Mouse (Mus musculus) forebrain, embryonic 11.5 days (tissue): ENCODE measurements at regions not wholly inside any gene's neighbourhood (a gene's known extent, or its start where the extent isn't known, plus 50 kb on each side); places are given as distances from the start of the nearest gene placed in this dataset.

Source experiments
- ATAC-seq: fragments of 200-750 bp; cut with Nextera tagmentation; replicated peaks from 2 replicates; pipeline ENCODE4 v1.8.0; 2017; ENCODE audit warnings: moderate TSS enrichment; ENCODE audit not compliant: low FRiP score
- DNase-seq: peaks from one replicate; pipeline ENCODE4 v3.0.0-alpha.2; 2017; ENCODE audit warnings: low spot score
- H3K27ac ChIP-seq: fragments of 300-500 bp; sonication (generic); 2 replicates; pipeline ENCODE4 v1.5.1; 2014; ENCODE audit warnings: low read depth, low read length
- H3K27me3 ChIP-seq: fragments of 300-500 bp; sonication (generic); 2 replicates; pipeline ENCODE4 v1.6.1; 2014; ENCODE audit warnings: mild to moderate bottlenecking, low read length, mixed read lengths; ENCODE audit not compliant: control insufficient read depth, insufficient read depth
- H3K36me3 ChIP-seq: fragments of 300-500 bp; sonication (generic); 2 replicates; pipeline ENCODE4 v1.6.1; 2014; ENCODE audit warnings: mild to moderate bottlenecking, low read length, moderate library complexity, mixed read lengths; ENCODE audit not compliant: control insufficient read depth, insufficient read depth
- H3K4me1 ChIP-seq: fragments of 300-500 bp; sonication (generic); replicated peaks from 2 replicates; pipeline ENCODE4 v1.6.1; 2014; ENCODE audit warnings: low read length, mixed read lengths; ENCODE audit not compliant: control insufficient read depth, insufficient read depth
- H3K4me2 ChIP-seq: fragments of 300-500 bp; sonication (generic); 2 replicates; pipeline ENCODE4 v1.6.1; 2014; ENCODE audit warnings: low read depth, mild to moderate bottlenecking, low read length, moderate library complexity, mixed read lengths; ENCODE audit not compliant: severe bottlenecking
- H3K4me3 ChIP-seq: fragments of 300-500 bp; sonication (generic); 2 replicates; pipeline ENCODE4 v1.5.1; 2014; ENCODE audit warnings: low read depth, low read length
- H3K9ac ChIP-seq: fragments of 300-500 bp; sonication (generic); 2 replicates; pipeline ENCODE4 v1.6.1; 2014; ENCODE audit warnings: low read length
- H3K9me3 ChIP-seq: fragments of 300-500 bp; sonication (generic); 2 replicates; pipeline ENCODE4 v1.6.1; 2016; ENCODE audit warnings: low read length, mixed read lengths; ENCODE audit not compliant: control insufficient read depth
- WGBS: fragments of 180-500 bp; shearing (Covaris S2); extraction: QIAGEN DNeasy Blood & Tissue Kit; methylation state at CpG from one replicate; pipeline ENCODE4 v1.1.7; 2014; 5-methylcytosine and 5-hydroxymethylcytosine counted together

DNA sequence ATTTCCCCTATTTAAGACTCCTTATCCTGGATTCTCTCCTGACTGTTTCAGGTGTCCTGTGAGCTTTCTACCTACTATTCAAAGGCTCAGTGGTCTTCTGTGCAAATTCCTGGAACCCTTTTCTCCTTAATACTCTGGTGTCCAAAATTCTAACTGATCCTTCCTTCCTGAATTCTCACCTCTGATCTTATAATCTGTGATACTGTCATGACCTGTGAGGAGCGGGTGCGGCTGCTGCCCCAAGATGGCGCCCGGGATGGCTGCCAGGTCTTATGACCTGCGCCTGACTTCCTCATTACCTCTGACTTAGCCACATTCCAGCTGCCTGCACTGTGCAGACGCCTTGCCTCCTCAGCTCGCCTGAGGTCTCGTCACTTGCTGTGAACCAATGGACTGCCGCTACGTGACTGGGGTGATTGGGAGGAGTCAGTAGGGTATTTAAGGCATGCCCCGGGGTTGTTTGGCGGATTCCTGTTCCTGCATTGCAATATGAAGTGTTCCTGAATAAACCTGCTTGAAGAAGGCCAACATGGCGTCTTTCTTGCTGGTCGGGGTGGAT lies 131.2 kb downstream of the Ptbp2 start:
- Histone ChIP-seq H3K4me2 (no peak overlapping the region), H3K36me3 (no peaks in the 10 kb centered on the region), H3K4me1 (no peaks in the 10 kb centered on the region), H3K27me3 (no peaks in the 10 kb centered on the region), H3K9me3 (no peaks in the 10 kb centered on the region), H3K27ac (no peak overlapping the region), H3K4me3 (no peak overlapping the region), H3K9ac (no peak overlapping the region)
- ATAC-seq (no peak), DNase-seq (no peak)
- WGBS = 92% methylated on average over 14 of the region's 14 CpGs

DNA sequence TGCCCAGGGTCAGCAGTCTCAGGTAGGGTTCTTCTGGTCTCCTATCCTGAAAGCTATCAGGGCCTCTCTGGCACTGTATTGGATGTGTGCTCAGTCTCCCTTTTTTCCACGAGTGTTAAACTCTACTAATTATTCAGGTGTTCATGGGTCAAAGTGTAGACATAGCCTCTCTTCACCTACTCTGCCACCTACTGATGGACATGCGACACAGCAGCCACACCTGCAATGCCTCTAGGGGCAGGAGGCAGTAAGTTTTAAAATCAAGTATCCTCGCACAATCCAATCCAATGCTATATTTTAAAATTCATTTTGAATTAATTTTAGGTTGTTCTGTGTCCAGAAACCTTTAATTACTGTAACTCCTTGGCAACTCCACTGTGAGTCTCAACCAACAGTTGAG lies 145.6 kb downstream of the Ptbp2 start:
- Histone ChIP-seq H3K27me3 (no peaks in the 10 kb centered on the region), H3K9ac (no peak overlapping the region), H3K27ac (no peak overlapping the region), H3K36me3 (no peaks in the 10 kb centered on the region), H3K4me1 (no peaks in the 10 kb centered on the region), H3K9me3 (no peaks in the 10 kb centered on the region), H3K4me3 (no peak overlapping the region), H3K4me2 (no peak overlapping the region)
- WGBS = 56% methylated on average over 3 of the region's 3 CpGs
- DNase-seq (no peak), ATAC-seq (no peak)

- no peaks in the 10 kb centered on the region for H3K36me3 ChIP-seq
- H3K4me3 ChIP-seq = no peak overlapping the region
- DNase-seq = no peak
- no peak overlapping the region for H3K9ac ChIP-seq
- H3K4me1 ChIP-seq = no peaks in the 10 kb centered on the region
- H3K4me2 ChIP-seq = no peak overlapping the region
- ATAC-seq = no peak
- H3K27ac ChIP-seq = no peak overlapping the region
- H3K9me3 ChIP-seq = no peaks in the 10 kb centered on the region
- no peaks in the 10 kb centered on the region for H3K27me3 ChIP-seq
- WGBS = 51% methylated on average over 3 of the region's 3 CpGs
Measured at GRCm38 (mm10) chr3:119635641-119636040, 148.6 kb downstream of the Ptbp2 start.

- Histone ChIP-seq H3K27ac (no peak overlapping the region), H3K4me3 (no peak overlapping the region), H3K36me3 (no peaks in the 10 kb centered on the region), H3K4me1 (no peaks in the 10 kb centered on the region), H3K27me3 (no peaks in the 10 kb centered on the region), H3K9me3 (no peaks in the 10 kb centered on the region), H3K9ac (no peak overlapping the region), H3K4me2 (no peak overlapping the region)
- DNase-seq (no peak), ATAC-seq (no peak)
- 94% methylated on average over 2 of the region's 2 CpGs for WGBS
Measured at GRCm38 (mm10) chr3:119633516-119633915, 150.8 kb downstream of the Ptbp2 start.

- Histone ChIP-seq H3K27ac (no peak overlapping the region), H3K27me3 (no peaks in the 10 kb centered on the region), H3K36me3 (no peaks in the 10 kb centered on the region), H3K9ac (no peak overlapping the region), H3K4me1 (no peaks in the 10 kb centered on the region), H3K9me3 (no peaks in the 10 kb centered on the region), H3K4me2 (no peak overlapping the region), H3K4me3 (no peak overlapping the region)
- DNase-seq (no peak), ATAC-seq (no peak)
- WGBS = 77% methylated on average over 1 of the region's 1 CpGs
Measured at GRCm38 (mm10) chr3:119606116-119606515, 178.2 kb downstream of the Ptbp2 start.

GRCm38 (mm10) chr3:119588872-119589416 lies 195.3 kb downstream of the Ptbp2 start:
- Histone ChIP-seq H3K27ac (no peak overlapping the region), H3K27me3 (no peaks in the 10 kb centered on the region), H3K9me3 (no peaks in the 10 kb centered on the region), H3K9ac (no peak overlapping the region), H3K4me3 (no peak overlapping the region), H3K4me1 (no peaks in the 10 kb centered on the region), H3K4me2 (no peak overlapping the region), H3K36me3 (no peaks in the 10 kb centered on the region)
- DNase-seq = no peak
- 59% methylated on average over 4 of the region's 4 CpGs for WGBS
- 0 out of 2 replicates have a peak, but pooled peaks have one; percentile 60 for ATAC-seq

DNA sequence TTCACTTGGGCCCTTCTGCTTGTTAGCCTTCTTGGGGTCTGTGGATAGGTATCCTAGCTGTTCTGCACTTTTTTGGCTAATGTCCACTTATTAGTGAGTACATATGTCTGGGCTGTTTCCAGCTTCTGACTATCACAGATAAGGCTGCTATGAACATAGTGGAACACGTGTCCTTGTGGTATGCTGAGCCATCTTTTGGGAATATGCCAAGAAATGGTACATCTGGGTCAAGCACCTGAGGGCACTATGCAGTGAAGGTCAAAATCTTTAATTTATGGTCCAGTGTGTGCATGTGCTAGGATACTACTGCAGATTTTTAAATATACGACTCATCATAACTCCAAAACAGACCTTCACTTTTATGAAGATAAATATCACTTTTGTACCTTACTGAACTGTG lies 196.3 kb downstream of the Ptbp2 start:
- H3K4me1 ChIP-seq = no peaks in the 10 kb centered on the region
- H3K4me3 ChIP-seq = no peak overlapping the region
- no peaks in the 10 kb centered on the region for H3K36me3 ChIP-seq
- ATAC-seq = no peak
- no peak overlapping the region for H3K9ac ChIP-seq
- whole genome bisulfite sequencing = 83% methylated on average over 2 of the region's 2 CpGs
- H3K9me3 ChIP-seq = no peaks in the 10 kb centered on the region
- no peak for DNase-seq
- no peaks in the 10 kb centered on the region for H3K27me3 ChIP-seq
- H3K4me2 ChIP-seq = no peak overlapping the region
- H3K27ac ChIP-seq = no peak overlapping the region

GRCm38 (mm10) chr3:119575516-119575915 lies 208.8 kb downstream of the Ptbp2 start:
- WGBS = 85% methylated on average over 3 of the region's 3 CpGs

DNA sequence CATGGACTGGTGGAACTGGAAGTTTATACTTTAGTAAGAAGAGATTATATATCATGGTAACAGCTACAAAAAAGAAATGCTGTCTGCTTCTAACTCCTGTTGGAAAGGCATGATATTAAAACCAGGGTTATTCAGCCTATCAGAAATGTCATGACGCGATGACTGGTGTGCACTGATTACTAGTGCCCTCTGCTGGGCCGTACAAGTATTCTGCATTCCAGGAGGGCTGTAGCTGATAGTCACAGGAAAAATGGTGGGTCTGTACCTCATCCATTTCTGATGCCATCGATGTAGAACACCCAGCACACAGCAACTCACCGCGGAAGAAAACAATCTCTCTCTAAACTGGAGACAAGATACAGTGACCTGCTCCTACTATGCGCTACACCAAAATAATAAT lies 246.4 kb downstream of the Ptbp2 start:
- Histone ChIP-seq H3K27me3 (no peaks in the 10 kb centered on the region), H3K9ac (no peak overlapping the region), H3K4me3 (no peak overlapping the region), H3K4me2 (no peak overlapping the region), H3K27ac (no peak overlapping the region), H3K4me1 (no peaks in the 10 kb centered on the region), H3K9me3 (no peaks in the 10 kb centered on the region), H3K36me3 (no peaks in the 10 kb centered on the region)
- ATAC-seq = no peak
- 75% methylated on average over 7 of the region's 7 CpGs for WGBS
- DNase-seq = no peak

More at GRCm38 (mm10) chr3:119575516-119575915, 208.8 kb downstream of the Ptbp2 start:
- no peak overlapping the region for H3K4me2 ChIP-seq
- H3K9me3 ChIP-seq = no peaks in the 10 kb centered on the region
- no peak overlapping the region for H3K9ac ChIP-seq
- no peak overlapping the region for H3K27ac ChIP-seq
- ATAC-seq (no peak), DNase-seq (no peak)
- no peaks in the 10 kb centered on the region for H3K36me3 ChIP-seq
- H3K4me1 ChIP-seq = no peaks in the 10 kb centered on the region
- no peak overlapping the region for H3K4me3 ChIP-seq
- no peaks in the 10 kb centered on the region for H3K27me3 ChIP-seq
